Mouse (Mus musculus): ENCODE results near the gene Il17c. TPM values are rescaled to one million over a fixed set of nuclear protein-coding genes. Genes with fewer than 3 reads are reported as not detected.

Il17c gene
- polyA plus RNA-seq, 1 experiment from 2014 or later, result not detected

DNA sequence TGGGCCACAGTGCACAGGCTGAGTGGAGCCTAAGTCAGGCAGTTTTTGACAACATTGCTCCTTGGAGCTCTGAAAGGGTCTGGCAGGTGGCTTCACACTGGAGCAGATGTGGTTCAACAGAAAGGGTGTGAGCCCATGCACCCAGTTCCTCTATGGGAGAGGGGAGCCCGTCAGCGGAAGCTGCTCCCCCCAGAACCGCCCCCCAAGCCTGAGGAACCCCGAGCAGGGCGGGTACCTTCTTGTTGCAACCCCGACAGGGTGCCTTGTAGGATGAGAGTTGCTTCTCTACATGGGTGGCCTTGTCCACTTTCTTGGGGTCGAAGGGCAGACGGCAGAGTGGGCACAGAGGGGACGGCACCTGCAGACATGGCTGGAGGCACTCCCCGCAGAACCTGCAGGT is 48.1 kb downstream of the Il17c start:
- ATAC-seq (ENCODE audit: insufficient number of reproducible peaks, insufficient read depth, low FRiP score, low read depth), result no peak
- Histone ChIP-seq H3K9me3 (ENCODE audit: control insufficient read depth, low read length) (no peaks in the 10 kb centered on the region), H3K27ac (replicated peaks in 1 of 2; ENCODE audit: control insufficient read depth in 1 of 2, insufficient read depth in 1 of 2, low read depth in 2 of 2, low read length in 2 of 2) (no peak overlapping the region), H3K4me3 (ENCODE audit: control insufficient read depth in 1 of 2, insufficient read depth in 1 of 2, low read depth in 1 of 2, low read length in 2 of 2) (no peak overlapping the region), H3K36me3 (ENCODE audit: control insufficient read depth, insufficient read depth, low read length) (peaks cover 82% of the 10 kb centered on the region), H3K4me1 (ENCODE audit: control insufficient read depth in 2 of 2, insufficient read depth in 2 of 2, low read length in 2 of 2) (peaks cover 0 to 12% of the 10 kb centered on the region in 2 experiments; a peak in 2 of 4 replicates), H3K9ac (ENCODE audit: low read length) (no peak overlapping the region), H3K4me2 (ENCODE audit: low read length) (no peak overlapping the region), H3K27me3 (ENCODE audit: control insufficient read depth, insufficient read depth, low read length) (no peaks in the 10 kb centered on the region)
- WGBS, result 89% methylated on average over 10 of the region's 10 CpGs

DNA sequence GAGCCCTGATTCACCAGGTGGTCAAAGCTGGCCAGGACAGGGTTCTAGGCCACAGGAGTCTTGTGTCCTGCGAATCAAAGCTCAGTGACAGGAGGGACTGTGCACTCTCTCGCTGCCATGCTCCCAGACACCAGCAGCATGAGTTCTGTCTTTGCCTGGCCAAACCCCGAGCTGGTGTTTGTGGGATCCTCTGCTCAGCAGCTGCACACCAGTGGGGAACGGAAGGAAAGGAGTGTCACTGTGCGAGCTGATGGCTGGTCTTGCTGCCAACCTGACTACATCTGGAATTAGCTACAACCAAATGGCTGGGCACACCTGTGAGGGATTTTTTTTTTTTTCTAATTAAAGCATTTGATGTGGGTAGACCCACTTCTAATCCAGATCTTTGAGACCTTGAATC is 48.9 kb downstream of the Il17c start:
- WGBS, result 79% methylated on average over 5 of the region's 5 CpGs
- no peak for ATAC-seq (ENCODE audit: insufficient number of reproducible peaks, insufficient read depth, low FRiP score, low read depth)
- H3K4me3 ChIP-seq (ENCODE audit: control insufficient read depth in 1 of 2, insufficient read depth in 1 of 2, low read depth in 1 of 2, low read length in 2 of 2), result no peak overlapping the region

More for the DNA sequence above, 48.9 kb downstream of the Il17c start:
- H3K9ac ChIP-seq (ENCODE audit: low read length), result no peak overlapping the region
- H3K9me3 ChIP-seq (ENCODE audit: control insufficient read depth, low read length), result no peaks in the 10 kb centered on the region
- H3K4me1 ChIP-seq (ENCODE audit: control insufficient read depth in 2 of 2, insufficient read depth in 2 of 2, low read length in 2 of 2), result peaks cover 0 to 14% of the 10 kb centered on the region in 2 experiments; a peak in 2 of 4 replicates
- no peaks in the 10 kb centered on the region for H3K27me3 ChIP-seq (ENCODE audit: control insufficient read depth, insufficient read depth, low read length)
- no peak overlapping the region for H3K4me2 ChIP-seq (ENCODE audit: low read length)
- H3K36me3 ChIP-seq (ENCODE audit: control insufficient read depth, insufficient read depth, low read length), result peaks cover 76% of the 10 kb centered on the region
- no peak overlapping the region for H3K27ac ChIP-seq (replicated peaks in 1 of 2; ENCODE audit: control insufficient read depth in 1 of 2, insufficient read depth in 1 of 2, low read depth in 2 of 2, low read length in 2 of 2)

Small RNAs within 50 kb of the gene (microRNA-seq; reads per million reads assigned to microRNA genes)
- not detected for gene Gm24366

Other genes with a start within 250 kb of the Il17c start
- 4.4 and 6.1 TPM in 2 replicates for gene Zfpm1, start 139.9 kb upstream of the Il17c start, polyA plus RNA-seq (2014; fragmentation: Nextera tagmentation; extraction: Ambion mirVana)
- not detected in 2 replicates for gene Trhr2, start 61.3 kb upstream of the Il17c start, polyA plus RNA-seq (2014; fragmentation: Nextera tagmentation; extraction: Ambion mirVana)
- 17.7 and 19.6 TPM in 2 replicates for gene Zc3h18, start 45.4 kb upstream of the Il17c start, polyA plus RNA-seq (2014; fragmentation: Nextera tagmentation; extraction: Ambion mirVana)
- 194 and 196 TPM in 2 replicates for gene Cyba, start 10.9 kb downstream of the Il17c start, polyA plus RNA-seq (2014; fragmentation: Nextera tagmentation; extraction: Ambion mirVana)
- 14.4 and 17.9 TPM in 2 replicates for gene Mvd, start 21.4 kb downstream of the Il17c start, polyA plus RNA-seq (2014; fragmentation: Nextera tagmentation; extraction: Ambion mirVana)
- 2.6 TPM in 2 replicates for gene Snai3, start 38.7 kb downstream of the Il17c start, polyA plus RNA-seq (2014; fragmentation: Nextera tagmentation; extraction: Ambion mirVana)
- 39.8 and 40.8 TPM in 2 replicates for gene Rnf166, start 54.0 kb downstream of the Il17c start, polyA plus RNA-seq (2014; fragmentation: Nextera tagmentation; extraction: Ambion mirVana)
- 24.9 and 33.0 TPM in 2 replicates for gene Ctu2, start 54.1 kb downstream of the Il17c start, polyA plus RNA-seq (2014; fragmentation: Nextera tagmentation; extraction: Ambion mirVana)
- 14.9 and 16.3 TPM in 2 replicates for gene Piezo1, start 129.3 kb downstream of the Il17c start, polyA plus RNA-seq (2014; fragmentation: Nextera tagmentation; extraction: Ambion mirVana)
- 23.2 and 27.6 TPM in 2 replicates for gene Cdt1, start 146.0 kb downstream of the Il17c start, polyA plus RNA-seq (2014; fragmentation: Nextera tagmentation; extraction: Ambion mirVana)
- gene Aprt, start 154.9 kb downstream of the Il17c start, polyA plus RNA-seq (2014; fragmentation: Nextera tagmentation; extraction: Ambion mirVana), result 240 and 243 TPM in 2 replicates
- gene Galns, start 189.4 kb downstream of the Il17c start, polyA plus RNA-seq (2014; fragmentation: Nextera tagmentation; extraction: Ambion mirVana), result 10.3 and 11.2 TPM in 2 replicates
- gene Trappc2l, start 189.6 kb downstream of the Il17c start, polyA plus RNA-seq (2014; fragmentation: Nextera tagmentation; extraction: Ambion mirVana), result 78.2 and 84.8 TPM in 2 replicates
- not detected in 2 replicates for gene Pabpn1l, start 200.7 kb downstream of the Il17c start, polyA plus RNA-seq (2014; fragmentation: Nextera tagmentation; extraction: Ambion mirVana)